Mouse (Mus musculus) stomach, embryonic 14.5 days (tissue): ENCODE data around the gene Plekhm1. TPM values are rescaled to one million over a fixed set of nuclear protein-coding genes. Genes with fewer than 3 reads are reported as not detected.

Experiments
- ATAC-seq: fragments of 200-750 bp; cut with Nextera tagmentation; 2 replicates; pipeline ENCODE4 v1.8.0; 2017; ENCODE audit warnings: low read depth, moderate TSS enrichment; ENCODE audit not compliant: insufficient number of reproducible peaks, insufficient read depth, low FRiP score
- H3K27ac ChIP-seq: fragments of 300-500 bp; sonication (generic); 2 replicates; pipeline ENCODE4 v1.5.1; 2014; ENCODE audit warnings: mild to moderate bottlenecking, low read length, moderate library complexity, mixed read lengths
- H3K27me3 ChIP-seq: fragments of 300-500 bp; sonication (generic); 2 replicates; pipeline ENCODE4 v1.6.1; 2014; ENCODE audit warnings: low read length, control low read depth, mixed read lengths; ENCODE audit not compliant: control insufficient read depth, insufficient read depth
- H3K36me3 ChIP-seq: fragments of 300-500 bp; sonication (generic); 2 replicates; pipeline ENCODE4 v1.6.1; 2014; ENCODE audit warnings: mild to moderate bottlenecking, control low read depth, low read length, moderate library complexity, mixed read lengths; ENCODE audit not compliant: control insufficient read depth, insufficient read depth
- H3K4me1 ChIP-seq: fragments of 300-500 bp; sonication (generic); 2 replicates; pipeline ENCODE4 v1.6.1; 2014; ENCODE audit warnings: low read length, control low read depth, mixed read lengths; ENCODE audit not compliant: control insufficient read depth, insufficient read depth
- H3K4me2 ChIP-seq: fragments of 300-500 bp; sonication (generic); replicated peaks from 2 replicates; pipeline ENCODE4 v1.6.1; 2014; ENCODE audit warnings: low read depth, low read length, control low read depth
- H3K4me3 ChIP-seq: fragments of 300-500 bp; sonication (generic); 2 replicates; pipeline ENCODE4 v1.5.1; 2014; ENCODE audit warnings: low read depth, low read length, control low read depth
- H3K9ac ChIP-seq: fragments of 300-500 bp; sonication (generic); replicated peaks from 2 replicates; pipeline ENCODE4 v1.6.1; 2014; ENCODE audit warnings: low read depth, mild to moderate bottlenecking, control low read depth, low read length, moderate library complexity, mixed read lengths
- H3K9me3 ChIP-seq: fragments of 300-500 bp; sonication (generic); 2 replicates; pipeline ENCODE4 v1.6.1; 2016; ENCODE audit warnings: low read depth, low read length, control low read depth; ENCODE audit not compliant: control insufficient read depth
- WGBS: fragments of 180-500 bp; shearing (Covaris S2); extraction: QIAGEN DNeasy Blood & Tissue Kit; methylation state at CpG from one replicate; pipeline ENCODE4 v1.1.7; 2014; 5-methylcytosine and 5-hydroxymethylcytosine counted together
- polyA plus RNA-seq: library from polyadenylated mRNA; unstranded; fragments of >200 nt; fragmentation: Nextera tagmentation; extraction: Ambion mirVana; gene quantifications from 2 replicates; pipeline ENCODE4 v1.2.1, GENCODE M21; 2014

Gene Plekhm1
- polyA plus RNA-seq, 1 experiment from 2014 or later = 7.5 TPM

- WGBS = 91% methylated on average over 5 of the region's 5 CpGs
Observed at GRCm38 (mm10) chr11:103402738-103403137, 9.7 kb downstream of the Plekhm1 start.

DNA sequence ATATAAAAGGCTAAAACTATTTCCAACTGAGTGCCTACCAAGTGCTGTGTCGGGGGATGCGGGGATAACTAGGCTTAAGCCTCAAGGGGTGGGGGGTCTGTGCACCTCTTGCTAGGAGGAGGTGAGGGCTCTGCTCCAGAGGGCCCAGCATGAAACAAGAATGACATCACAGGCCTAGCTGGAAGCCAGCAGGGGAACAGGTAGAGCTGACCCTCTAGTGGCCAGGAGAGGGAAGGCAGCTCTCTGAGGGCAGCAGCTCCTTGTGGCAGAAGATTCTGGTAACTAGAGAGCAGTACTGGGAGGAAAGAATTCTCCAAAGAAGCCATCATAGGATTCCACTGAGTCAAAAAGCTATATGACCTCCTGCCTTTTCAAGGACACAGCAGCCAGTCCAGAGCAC is 10.3 kb downstream of the Plekhm1 start:
- Histone ChIP-seq H3K4me1 (no peaks in the 10 kb centered on the region), H3K9me3 (no peaks in the 10 kb centered on the region), H3K4me2 (no peak overlapping the region), H3K4me3 (no peak overlapping the region), H3K27ac (no peak overlapping the region), H3K27me3 (no peaks in the 10 kb centered on the region), H3K36me3 (peaks cover 7% of the 10 kb centered on the region; the same call in 1 of the 2 replicates), H3K9ac (no peak overlapping the region)
- WGBS = 54% methylated on average over 2 of the region's 2 CpGs
- ATAC-seq = 0 out of 2 replicates have a peak, but pooled peaks have one; percentile 49

More at GRCm38 (mm10) chr11:103402738-103403137, 9.7 kb downstream of the Plekhm1 start:
- Histone ChIP-seq H3K27me3 (no peaks in the 10 kb centered on the region), H3K36me3 (peaks cover 7% of the 10 kb centered on the region; the same call in 1 of the 2 replicates), H3K4me1 (no peaks in the 10 kb centered on the region), H3K9me3 (no peaks in the 10 kb centered on the region), H3K27ac (no peak overlapping the region), H3K9ac (no peak overlapping the region), H3K4me3 (no peak overlapping the region), H3K4me2 (no peak overlapping the region)
- no peak for ATAC-seq

DNA sequence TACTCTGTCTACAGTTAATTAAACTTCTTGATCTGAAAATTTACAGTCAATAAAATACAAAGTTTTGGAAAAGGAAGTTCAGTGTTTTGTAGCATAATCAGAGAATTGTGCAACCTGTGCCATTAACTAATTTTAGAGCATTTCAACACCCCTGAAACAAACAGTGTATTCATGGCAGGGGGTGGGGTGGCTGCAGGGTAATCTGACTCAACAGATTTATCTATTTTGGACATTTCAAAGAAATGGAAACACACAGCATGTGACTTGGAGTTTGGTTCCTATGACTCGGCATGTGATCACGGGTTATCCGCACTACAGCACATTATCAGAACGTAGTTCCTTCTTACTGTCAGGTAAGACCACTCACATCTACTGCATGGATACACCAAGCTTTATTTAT is 12.5 kb downstream of the Plekhm1 start:
- no peak overlapping the region for H3K27ac ChIP-seq
- 90% methylated on average over 4 of the region's 4 CpGs for WGBS
- ATAC-seq = no peak
- H3K9me3 ChIP-seq = no peaks in the 10 kb centered on the region
- no peaks in the 10 kb centered on the region for H3K4me1 ChIP-seq
- H3K36me3 ChIP-seq = peaks cover 20% of the 10 kb centered on the region
- no peak overlapping the region for H3K9ac ChIP-seq
- H3K27me3 ChIP-seq = no peaks in the 10 kb centered on the region
- no peak overlapping the region for H3K4me3 ChIP-seq
- no peak overlapping the region for H3K4me2 ChIP-seq

DNA sequence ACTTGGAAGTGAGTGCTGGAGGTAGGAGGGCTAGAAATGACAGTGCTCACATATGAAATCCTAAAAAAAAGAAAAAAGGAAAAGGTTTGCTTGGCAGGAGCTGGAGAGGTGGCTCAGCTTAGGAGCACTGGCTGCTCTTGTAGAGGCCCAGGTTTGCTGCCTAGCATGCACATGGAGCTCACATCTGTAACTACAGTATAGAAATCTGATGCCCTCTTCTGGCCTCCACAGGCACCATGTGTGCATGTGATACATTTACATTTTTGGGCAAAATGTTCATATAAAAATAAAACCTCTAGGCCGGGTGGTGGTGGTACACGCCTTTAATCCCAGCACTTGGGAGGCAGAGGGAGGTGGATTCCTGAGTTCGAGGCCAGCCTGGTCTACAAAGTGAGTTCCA is 13.4 kb downstream of the Plekhm1 start:
- WGBS = 91% methylated on average over 3 of the region's 3 CpGs
- Histone ChIP-seq H3K4me3 (no peak overlapping the region), H3K36me3 (peaks cover 20% of the 10 kb centered on the region), H3K9ac (no peak overlapping the region), H3K27me3 (no peaks in the 10 kb centered on the region), H3K4me2 (no peak overlapping the region), H3K9me3 (no peaks in the 10 kb centered on the region), H3K4me1 (no peaks in the 10 kb centered on the region), H3K27ac (no peak overlapping the region)
- ATAC-seq = no peak

GRCm38 (mm10) chr11:103396682-103397081 is 15.8 kb downstream of the Plekhm1 start:
- Histone ChIP-seq H3K4me1 (no peaks in the 10 kb centered on the region), H3K36me3 (peaks cover 26% of the 10 kb centered on the region), H3K9ac (no peak overlapping the region), H3K9me3 (no peaks in the 10 kb centered on the region), H3K27ac (no peak overlapping the region), H3K27me3 (no peaks in the 10 kb centered on the region), H3K4me3 (no peak overlapping the region), H3K4me2 (no peak overlapping the region)
- WGBS = 88% methylated on average over 4 of the region's 4 CpGs
- no peak for ATAC-seq

- WGBS = 97% methylated on average over 4 of the region's 4 CpGs
- H3K4me1 ChIP-seq = no peaks in the 10 kb centered on the region
- no peak for ATAC-seq
- no peak overlapping the region for H3K27ac ChIP-seq
- H3K9ac ChIP-seq = no peak overlapping the region
- no peaks in the 10 kb centered on the region for H3K9me3 ChIP-seq
- peaks cover 25% of the 10 kb centered on the region for H3K36me3 ChIP-seq
- H3K4me3 ChIP-seq = no peak overlapping the region
- H3K4me2 ChIP-seq = no peak overlapping the region
- H3K27me3 ChIP-seq = no peaks in the 10 kb centered on the region
Observed at GRCm38 (mm10) chr11:103396236-103396635, 16.3 kb downstream of the Plekhm1 start.

- H3K9ac ChIP-seq = no peak overlapping the region
- H3K4me3 ChIP-seq = no peak overlapping the region
- H3K27me3 ChIP-seq = no peaks in the 10 kb centered on the region
- WGBS = 90% methylated on average over 7 of the region's 7 CpGs
- peaks cover 25% of the 10 kb centered on the region for H3K36me3 ChIP-seq
- H3K4me1 ChIP-seq = no peaks in the 10 kb centered on the region
- ATAC-seq = no peak
- H3K27ac ChIP-seq = no peak overlapping the region
- no peak overlapping the region for H3K4me2 ChIP-seq
- H3K9me3 ChIP-seq = no peaks in the 10 kb centered on the region
Observed at GRCm38 (mm10) chr11:103394604-103395003, 17.9 kb downstream of the Plekhm1 start.

DNA sequence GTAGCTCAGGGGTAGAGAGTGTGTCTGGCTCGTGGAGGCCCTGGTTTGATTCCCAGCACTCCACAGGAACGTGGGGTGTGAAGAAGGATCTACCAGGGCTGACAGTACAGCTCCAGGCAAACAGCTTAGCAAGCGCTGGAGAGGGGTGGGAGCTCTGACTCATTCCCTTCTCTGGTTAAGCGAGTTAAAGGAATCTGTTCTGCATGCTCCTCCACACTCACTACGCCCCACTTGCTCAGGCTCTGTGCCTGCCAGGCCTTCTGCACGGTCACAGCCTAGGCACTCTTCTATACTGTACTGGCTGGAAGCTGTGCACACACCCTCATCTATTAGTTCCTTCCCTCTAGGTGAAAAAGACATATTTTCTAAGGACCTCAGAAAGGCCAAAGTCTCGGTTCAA is 18.5 kb downstream of the Plekhm1 start:
- Histone ChIP-seq H3K4me2 (no peak overlapping the region), H3K27ac (no peak overlapping the region), H3K4me1 (no peaks in the 10 kb centered on the region), H3K4me3 (no peak overlapping the region), H3K9me3 (no peaks in the 10 kb centered on the region), H3K9ac (no peak overlapping the region), H3K36me3 (peaks cover 25% of the 10 kb centered on the region), H3K27me3 (no peaks in the 10 kb centered on the region)
- WGBS = 88% methylated on average over 7 of the region's 7 CpGs
- ATAC-seq = no peak

DNA sequence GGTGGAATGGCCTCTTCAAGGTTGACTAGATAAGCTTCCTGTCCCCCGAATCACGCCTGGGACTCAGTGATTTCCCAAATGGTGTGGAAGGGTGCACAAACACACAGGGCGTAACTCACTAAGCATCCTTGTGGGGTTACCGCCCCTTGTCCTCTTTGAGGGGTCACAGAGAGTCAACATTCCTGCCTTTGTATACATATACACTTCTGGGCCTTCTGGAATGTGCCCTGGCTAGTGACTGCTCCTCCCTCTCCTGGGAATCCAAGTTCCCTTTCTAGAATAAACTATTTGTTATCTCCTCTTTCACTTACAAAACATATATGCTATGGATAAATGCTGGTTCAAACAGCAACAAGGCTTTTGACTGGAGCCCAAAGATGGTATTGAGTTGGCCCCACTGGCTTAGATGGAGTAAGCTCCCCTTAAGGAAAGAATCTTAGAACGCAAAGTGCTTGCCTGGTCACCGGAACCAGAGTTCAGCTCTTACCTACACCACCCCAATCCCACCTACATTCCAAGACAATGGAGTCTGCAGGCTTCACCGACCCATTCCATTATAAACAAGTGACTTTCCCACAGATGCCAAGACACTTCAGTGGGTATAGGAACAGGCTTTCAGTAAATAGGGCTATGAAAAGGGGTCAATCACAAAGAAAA is 24.5 kb downstream of the Plekhm1 start:
- no peak overlapping the region for H3K27ac ChIP-seq
- no peak overlapping the region for H3K4me3 ChIP-seq
- WGBS = 42% methylated on average over 7 of the region's 7 CpGs
- H3K27me3 ChIP-seq = no peaks in the 10 kb centered on the region
- H3K9ac ChIP-seq = no peak overlapping the region
- H3K9me3 ChIP-seq = no peaks in the 10 kb centered on the region
- peaks cover 8% of the 10 kb centered on the region for H3K36me3 ChIP-seq
- H3K4me2 ChIP-seq = no peak overlapping the region
- peaks cover 5% of the 10 kb centered on the region; the same call in 1 of the 2 replicates for H3K4me1 ChIP-seq
- ATAC-seq = no peak
